Mouse (Mus musculus) G1E-ER4 (cell line): ENCODE results near the gene Hspa1l. TPM values are rescaled to one million over a fixed set of nuclear protein-coding genes. Genes with fewer than 3 reads are reported as not detected.

Experiments used
- GATA1 ChIP-seq: IDR thresholded peaks from one replicate; pipeline ENCODE4 v1.8.0; 2012; ENCODE audit warnings: low read length, inconsistent platforms
- polyA plus RNA-seq: library from polyadenylated mRNA; stranded (reverse); fragments of >175 nt; gene quantifications from 2 replicates; pipeline ENCODE4 v1.2.3, GENCODE M21; 2012

Gene Hspa1l
- polyA plus RNA-seq, 1 experiment: 0.02 TPM

DNA sequence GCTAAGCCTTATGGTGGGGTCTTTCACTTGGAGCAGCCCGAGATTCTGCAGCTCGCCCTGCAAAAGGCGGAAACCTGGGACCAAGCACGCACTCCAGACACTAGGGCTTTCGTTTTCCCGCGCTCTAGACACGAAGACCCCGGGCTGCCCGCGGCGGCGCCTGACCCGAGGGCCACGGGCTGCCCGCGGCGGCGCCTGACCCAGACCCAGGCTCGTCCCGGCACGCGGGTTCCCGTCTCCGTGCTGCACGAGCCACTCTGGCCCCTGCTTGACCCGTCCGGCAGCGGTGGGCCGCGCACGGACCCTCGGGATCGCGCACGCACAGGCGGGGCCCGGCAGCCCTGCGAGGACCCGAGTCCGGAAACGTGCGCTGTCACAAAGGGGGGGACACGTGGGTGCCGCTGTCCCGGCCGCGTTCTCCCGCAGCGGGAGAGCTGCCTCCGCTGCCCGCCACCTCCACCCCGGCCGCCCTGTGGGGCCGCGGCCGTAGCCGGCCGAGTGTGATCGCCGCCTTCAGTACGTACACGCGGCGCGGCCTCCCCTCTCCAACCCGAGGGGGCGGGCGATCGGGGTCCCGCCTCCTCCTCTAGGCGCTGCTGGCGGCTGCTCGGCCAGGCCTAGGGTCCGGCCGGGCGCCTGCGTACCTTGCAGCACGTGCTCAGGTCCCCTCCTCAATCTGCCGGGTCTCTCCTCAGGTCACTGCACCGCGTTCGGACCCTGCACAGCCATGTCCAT is 28.4 kb downstream of the Hspa1l start, which contains the start of gene Vars:
TSS of gene Vars (plus strand) at position 271 of the 735 bp plus-strand sequence.
- TF ChIP-seq GATA1: no peak

DNA sequence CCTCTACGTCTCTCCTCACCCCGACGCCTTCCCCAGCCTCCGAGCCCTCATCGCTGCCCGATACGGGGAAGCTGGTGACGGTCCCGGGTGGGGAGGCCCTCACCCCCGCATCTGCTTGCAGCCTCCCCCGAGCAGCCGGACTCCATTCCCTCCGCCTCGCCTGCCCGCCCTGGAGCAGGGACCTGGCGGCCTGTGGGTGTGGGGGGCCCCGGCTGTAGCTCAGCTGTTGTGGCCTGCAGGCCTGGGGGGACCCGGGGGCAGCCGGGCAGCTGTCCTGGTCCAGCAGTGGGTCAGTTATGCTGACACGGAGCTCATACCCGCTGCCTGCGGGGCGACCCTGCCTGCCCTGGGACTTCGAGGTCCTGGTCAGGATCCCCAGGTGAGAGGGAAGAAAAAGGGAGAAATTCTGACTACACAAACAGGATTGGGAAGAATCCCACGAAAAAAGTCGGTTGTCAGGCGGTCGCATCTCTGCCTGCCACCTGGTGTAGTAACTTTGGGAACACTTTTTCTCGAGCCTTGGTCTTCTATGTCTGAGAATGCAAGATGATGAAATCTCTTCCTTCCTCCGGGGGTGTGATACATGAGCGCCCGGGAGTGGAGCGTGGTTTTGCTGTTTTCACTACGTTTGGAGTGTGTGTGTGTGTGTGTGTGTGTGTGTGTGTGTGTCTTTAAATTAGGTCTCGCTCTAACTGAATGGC is 29.1 kb downstream of the Hspa1l start:
- TF ChIP-seq GATA1: no peak

DNA sequence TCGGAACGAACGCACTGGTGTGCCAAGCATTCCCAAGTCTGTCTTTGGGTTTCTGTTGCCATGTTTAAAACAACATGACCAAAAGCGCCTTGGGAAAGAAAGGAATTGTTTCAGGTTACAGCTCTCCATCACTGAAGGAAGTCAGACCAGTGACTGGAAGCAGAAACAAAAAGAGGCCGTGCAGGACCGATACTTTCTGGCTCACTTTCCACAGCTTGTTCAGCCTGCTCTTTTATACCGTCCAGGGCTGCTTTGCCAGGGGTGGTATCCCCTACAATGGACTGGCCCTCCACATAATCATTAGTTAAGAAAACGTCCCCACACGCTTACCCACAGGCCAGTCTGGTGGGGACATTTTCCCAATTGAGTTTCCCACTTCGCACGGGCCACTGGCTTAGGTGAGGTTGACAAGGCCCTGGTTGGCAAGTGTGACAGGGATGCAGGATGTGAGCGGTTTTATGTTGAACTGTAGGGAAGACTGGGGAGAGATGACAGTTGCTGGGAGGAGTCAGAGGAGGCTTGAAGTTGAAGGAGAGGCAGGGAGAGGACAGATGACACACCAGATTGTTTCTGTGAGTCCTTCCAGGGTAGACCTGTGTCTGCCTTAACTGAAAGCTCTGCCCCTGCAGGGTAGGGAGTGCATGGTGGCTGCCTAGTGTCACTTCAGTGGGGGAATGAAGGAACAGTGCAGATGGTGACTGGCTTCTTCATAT is 29.8 kb downstream of the Hspa1l start:
- TF ChIP-seq GATA1: no peak

DNA sequence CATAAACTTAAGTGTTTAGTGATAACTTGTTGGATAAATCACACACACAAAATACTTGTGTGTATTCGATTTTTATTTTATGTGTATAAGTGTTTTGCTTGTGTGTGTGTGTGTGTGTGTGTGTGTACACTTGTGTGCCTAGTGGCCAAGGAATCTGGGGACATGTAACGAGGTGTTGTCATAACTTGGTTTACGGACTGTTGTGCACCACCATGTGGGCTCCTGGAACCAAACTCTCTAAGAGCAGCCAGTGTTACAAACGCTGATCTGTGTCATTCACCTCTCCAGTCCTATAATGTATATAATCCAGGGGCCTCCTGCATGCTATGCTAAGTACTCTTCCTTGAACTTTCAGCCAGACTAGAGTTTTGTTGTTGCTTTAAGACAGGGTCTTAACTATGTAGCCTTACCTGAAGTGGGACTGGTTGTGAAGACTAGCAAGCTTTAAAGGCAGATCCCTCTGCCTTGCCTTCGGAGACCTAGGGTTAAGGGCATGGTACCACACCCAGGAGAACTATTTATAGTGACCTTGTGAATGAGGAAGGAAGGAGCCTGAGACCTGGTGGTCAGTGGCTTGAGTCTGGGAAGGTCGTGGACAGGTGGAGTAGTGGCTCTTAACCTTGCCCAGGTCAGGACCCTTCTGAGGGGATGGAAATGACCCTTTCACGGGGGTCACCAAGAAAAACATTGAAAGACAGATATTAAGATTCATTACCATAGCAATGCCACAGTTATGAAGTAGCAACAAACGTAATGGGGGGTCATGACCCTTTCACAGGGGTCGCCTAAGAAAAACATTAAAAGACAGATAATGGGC is 30.7 kb downstream of the Hspa1l start:
- no peak for TF ChIP-seq GATA1

DNA sequence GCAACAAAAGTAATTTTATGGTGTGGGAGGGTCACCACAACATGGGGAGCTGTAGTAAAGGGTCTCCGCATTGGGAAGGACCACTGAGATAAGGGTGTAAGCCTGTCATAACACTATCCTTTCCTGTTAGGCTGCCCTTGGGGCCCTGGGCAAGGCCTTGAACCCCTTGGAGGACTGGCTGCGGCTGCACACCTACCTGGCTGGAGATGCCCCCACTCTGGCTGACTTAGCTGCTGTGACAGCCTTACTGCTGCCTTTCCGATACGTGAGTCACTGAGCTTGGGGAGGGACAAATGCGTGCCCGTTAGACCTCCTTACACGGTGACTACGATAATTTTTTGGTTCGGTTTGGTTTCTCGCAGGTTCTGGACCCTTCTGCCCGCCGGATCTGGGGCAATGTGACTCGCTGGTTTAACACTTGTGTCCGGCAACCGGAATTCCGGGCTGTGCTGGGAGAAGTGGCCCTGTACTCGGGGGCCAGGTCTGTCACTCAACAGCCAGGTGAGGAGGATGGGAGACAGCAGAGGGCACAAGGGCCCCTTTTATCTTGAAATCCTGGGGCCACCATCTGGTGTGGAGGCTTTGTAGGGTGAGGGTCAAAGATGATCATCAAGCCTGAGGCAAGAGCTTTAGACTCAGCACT is 31.7 kb downstream of the Hspa1l start:
- TF ChIP-seq GATA1: no peak

DNA sequence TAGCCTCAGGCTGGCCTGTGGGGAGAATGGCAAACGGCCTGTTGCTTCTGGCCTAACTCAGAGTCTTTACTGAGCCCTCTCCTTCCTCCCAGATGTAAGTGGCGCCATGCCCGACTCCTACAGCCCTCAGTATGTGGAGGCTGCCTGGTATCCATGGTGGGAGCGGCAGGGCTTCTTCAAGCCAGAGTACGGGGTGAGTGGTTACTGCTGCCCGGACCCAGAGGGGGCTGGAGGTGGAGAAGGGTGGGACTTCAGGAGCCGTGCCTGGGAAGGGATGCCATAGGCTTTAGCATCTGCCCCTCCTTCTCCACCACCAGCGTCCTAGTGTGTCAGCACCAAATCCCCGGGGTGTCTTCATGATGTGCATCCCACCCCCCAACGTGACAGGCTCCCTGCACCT is 32.7 kb downstream of the Hspa1l start:
- TF ChIP-seq GATA1: no peak

DNA sequence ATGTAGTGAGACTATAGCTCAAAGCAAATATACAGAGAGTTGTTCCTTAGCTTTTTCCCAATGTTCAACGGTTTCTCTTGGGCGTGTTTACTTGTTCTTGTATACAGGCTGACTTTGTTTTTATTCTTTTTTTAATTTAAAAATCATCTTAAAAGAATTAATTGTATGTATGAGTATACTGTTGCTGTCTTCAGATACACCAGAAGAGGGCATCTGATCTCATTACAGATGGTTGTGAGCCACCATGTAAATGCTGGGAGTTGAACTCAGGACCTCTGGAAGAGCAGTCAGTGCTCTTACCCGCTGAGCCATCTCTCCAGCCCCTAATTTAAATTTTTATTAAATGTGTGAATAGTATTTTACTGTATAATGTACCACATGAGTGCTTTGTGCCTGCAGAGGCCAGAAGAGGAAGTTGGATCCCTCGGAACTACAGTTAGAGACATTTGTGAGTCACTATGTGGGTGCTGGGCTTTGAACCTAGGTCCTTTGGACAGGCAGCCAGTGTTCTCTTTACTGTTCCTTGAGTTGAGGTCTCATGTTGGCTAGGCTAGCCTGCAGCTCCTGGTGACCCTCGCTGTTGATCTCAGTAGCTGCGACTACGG is 35.0 kb downstream of the Hspa1l start:
- TF ChIP-seq GATA1: no peak

DNA sequence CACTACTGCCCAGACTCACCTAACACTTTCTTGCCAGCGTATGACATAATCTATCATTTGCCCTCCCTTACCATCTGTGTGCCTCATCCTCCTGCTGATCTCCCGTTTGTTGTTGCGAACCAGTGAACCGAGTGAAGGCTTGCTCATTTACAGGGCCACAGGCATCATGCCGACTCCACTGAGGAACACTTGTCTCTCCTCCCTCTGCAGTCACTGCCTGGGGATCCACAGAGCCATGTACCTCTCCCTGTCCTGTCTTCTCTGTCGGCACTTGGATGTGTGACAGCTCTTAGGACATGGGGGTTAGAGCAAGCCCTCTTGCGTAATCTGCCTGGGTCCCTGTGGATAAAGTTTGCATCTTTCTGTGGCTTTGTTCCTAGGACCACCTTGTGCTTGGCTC is 37.1 kb downstream of the Hspa1l start:
- TF ChIP-seq GATA1: no peak

DNA sequence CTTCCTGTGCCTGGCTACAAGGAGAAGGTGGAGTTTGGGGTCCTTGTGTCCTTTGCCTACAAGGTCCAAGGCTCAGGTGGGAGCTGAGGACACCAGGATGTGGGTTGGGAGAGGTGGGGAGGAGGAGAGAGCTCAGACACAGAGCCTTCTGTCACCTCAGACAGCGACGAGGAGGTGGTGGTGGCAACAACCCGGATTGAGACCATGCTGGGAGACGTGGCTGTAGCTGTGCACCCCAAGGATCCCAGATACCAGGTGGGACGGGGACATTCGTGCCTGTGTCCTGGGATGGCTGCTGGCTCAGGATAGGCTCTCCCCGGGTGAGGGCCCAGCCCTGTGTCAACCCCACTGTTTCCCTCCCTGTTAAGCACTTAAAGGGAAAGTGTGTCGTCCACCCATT is 38.9 kb downstream of the Hspa1l start:
- TF ChIP-seq GATA1: no peak

DNA sequence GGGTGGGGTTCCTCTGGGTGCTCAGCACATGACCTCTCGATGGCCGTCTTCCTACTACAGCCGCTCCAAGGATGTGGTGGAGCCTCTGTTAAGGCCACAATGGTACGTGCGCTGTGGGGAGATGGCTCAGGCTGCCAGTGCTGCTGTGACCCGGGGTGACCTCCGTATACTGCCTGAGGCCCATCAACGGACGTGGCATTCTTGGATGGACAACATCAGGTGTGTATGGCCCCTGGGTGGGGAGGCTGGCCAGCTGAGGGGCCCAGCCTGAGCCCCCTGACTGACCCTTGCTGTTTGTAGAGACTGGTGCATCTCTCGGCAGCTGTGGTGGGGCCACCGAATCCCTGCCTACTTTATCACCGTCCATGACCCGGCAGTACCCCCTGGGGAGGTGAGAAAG is 39.9 kb downstream of the Hspa1l start:
- TF ChIP-seq GATA1: no peak

DNA sequence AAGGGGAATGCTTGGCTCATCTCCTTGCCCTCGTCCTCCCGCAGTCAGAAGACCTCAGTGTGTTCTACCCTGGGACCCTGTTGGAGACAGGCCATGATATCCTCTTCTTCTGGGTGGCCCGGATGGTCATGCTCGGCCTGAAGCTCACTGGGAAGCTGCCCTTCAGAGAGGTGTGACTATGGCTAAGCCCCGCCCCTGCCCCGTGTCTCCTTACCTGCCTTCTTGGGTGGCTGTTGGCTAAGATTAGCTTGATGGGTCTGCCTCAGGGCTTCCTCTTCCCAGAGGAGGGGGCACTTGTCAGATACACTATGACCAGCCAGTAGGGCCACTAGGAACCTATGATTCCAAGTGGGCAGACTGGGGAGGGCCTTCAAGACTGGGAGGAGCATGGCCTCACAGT is 40.7 kb downstream of the Hspa1l start:
- no peak for TF ChIP-seq GATA1

DNA sequence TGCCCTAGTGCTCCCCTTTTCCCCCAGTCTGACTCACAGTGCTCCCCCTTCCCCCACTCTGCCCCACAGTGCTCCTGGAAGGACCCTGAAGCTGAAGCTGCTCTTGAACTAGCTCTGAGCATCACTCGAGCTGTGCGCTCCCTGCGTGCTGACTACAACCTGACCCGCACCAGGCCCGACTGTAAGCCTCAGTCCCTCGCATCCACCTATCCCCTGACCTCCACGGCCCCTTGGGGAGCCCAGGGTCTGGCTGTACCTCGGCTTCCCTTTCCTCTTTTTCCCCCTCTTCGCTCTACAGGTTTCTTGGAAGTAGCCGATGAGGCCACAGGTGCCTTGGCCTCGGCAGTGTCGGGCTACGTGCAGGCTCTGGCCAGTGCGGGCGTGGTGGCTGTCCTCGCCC is 42.8 kb downstream of the Hspa1l start:
- no peak for TF ChIP-seq GATA1

DNA sequence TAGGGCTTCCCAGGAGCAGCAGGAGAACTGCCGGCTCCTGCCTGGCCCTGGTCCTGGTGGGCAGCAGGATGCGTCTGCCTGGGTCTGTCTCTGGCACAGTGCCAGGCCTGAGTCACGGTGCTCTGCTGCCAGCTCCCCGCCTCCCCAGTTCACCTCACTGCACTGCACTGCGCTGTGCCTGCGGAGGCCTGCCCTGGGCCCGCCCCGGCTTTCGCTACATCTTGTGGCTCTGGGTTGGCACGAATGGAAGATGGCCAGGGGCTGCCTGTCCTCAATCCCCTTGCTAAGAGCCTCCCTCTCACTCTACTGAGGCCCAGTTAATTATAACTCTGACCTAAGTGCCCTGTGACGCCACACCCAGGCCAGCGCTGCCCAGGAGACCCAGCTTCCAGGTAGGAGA is 43.9 kb downstream of the Hspa1l start, which contains the start of gene Vwa7:
TSS of gene Vwa7 (plus strand) at position 204 of the 400 bp plus-strand sequence.
- no peak for TF ChIP-seq GATA1
